Mouse (Mus musculus): ENCODE data around the gene Tomm7. TPM values are rescaled to one million over a fixed set of nuclear protein-coding genes. Genes with fewer than 3 reads are reported as not detected.
"Not testable (repeated sequence)": the region's sequence is repeated elsewhere in the genome, so short reads cannot be mapped to it uniquely, and the experiment has no call there.

Gene Tomm7
- 213 and 234 TPM in 2 replicates for polyA plus RNA-seq (2012; ENCODE audit: insufficient read depth, insufficient read length, missing spikeins)

DNA sequence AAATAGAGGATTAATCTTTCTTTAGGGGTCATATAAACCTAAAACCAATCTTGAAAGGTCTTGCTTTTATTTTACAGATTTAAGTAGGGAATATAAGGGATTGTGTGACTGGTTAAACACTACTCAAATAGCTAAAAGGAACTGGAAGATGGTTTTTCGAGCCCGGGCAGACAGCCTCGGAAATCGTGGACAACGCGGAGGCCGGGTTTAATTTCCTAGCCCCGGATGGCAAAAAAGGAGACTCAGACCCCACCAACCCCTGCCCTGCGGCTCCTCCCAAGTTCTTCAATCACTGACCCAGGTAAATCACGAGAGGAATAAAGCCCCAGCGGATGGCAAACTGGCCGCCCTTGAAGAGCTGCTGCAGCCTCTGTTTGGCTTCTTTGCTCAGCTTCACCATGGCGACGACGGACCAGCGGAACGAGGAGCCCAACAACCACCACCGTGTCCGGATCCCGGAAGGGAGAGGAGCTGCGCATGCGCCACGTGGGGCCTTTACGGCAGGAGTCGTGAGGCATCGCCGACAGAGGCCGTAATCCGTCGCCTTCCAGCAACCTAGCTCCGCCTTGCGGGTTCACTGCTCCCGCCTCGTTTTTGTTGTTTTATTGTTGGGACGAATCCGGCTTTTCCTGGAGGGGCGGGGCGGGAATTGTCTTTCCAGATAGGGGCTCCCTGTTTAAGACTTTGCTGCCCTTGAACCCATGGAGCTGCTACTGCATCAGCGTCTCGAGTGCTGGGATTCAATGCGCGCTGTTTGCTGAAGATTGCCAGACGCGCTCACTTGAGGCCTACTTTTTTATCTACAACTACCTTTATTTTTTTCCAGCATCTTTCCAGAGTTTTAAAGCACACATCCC, at the start of gene Tomm7:
Gene Tomm7 (minus strand): TSS at position 488 of the 857 bp plus-strand sequence.
- Histone ChIP-seq H3K27ac (replicated peaks; ENCODE audit: low read depth, low read length) (peak within 1 kb of the TSS; percentile 81), H3K4me3 (ENCODE audit: insufficient read depth, low read depth, low read length) (peak within 1 kb of the TSS; percentile 86), H3K4me1 (ENCODE audit: control insufficient read depth, insufficient read depth, insufficient read length, low read length) (0 out of 2 replicates have a peak, but pooled peaks cover 3% of the 10 kb centered on the region)

DNA sequence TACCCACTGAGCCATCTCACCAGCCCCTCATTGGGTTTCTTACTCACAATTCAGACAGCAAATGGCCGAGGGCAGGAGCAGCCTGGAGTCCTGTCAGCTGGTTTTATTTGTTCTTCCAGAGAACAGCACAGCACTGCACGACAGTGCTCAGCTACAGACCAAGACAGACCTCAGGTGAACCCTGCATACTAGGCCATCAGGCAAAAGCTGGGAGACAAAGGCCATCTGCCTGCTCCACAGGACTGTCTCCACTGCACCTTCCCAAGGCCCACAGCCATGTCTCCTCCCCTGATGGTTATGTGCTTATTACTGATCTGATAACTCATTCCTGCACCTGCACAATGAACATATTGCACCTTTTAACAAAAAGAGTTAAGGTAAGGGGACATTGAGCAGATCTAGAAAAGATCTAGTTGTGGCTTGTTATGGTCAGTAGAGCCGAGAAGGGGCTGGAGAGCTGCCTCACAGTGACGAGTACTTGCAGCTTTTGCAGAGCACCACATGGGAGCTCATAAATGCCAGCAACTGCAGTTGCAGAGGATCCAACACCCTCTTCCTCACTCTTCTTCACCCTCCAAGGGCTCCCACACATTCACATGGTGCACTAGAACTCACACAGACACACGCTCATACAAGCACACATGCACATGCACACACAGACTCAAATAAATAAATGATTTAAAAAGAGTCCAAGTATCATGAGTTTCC, 49.3 kb upstream of the Tomm7 start:
- H3K27ac ChIP-seq (replicated peaks; ENCODE audit: low read depth, low read length) = no peak overlapping the region
- H3K4me1 ChIP-seq (ENCODE audit: control insufficient read depth, insufficient read depth, insufficient read length, low read length) = no peaks in the 10 kb centered on the region; the same call in 1 of the 2 replicates
- no peak overlapping the region for H3K4me3 ChIP-seq (ENCODE audit: insufficient read depth, low read depth, low read length)

DNA sequence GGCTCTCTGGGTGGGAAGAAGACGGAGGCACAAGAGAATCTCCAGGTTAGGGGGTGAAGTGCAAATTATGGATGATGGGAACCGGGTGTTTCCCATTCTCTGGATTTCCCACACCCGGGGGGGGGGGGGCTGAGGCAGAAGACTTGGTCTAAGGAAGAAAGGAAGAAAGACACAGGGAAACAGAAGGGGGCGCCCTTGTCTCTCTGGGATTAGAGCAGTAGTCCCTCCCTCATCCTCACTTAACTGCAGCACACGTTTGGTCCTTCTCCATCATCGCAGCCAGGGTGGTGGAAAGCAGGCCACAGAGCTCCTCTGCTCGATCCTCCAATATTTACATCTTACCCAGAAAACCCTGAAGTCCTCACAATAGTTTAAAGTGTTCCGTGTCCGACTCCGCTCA, 46.8 kb upstream of the Tomm7 start:
- H3K4me1 ChIP-seq (ENCODE audit: control insufficient read depth, insufficient read depth, insufficient read length, low read length) = no peaks in the 10 kb centered on the region; the same call in 1 of the 2 replicates
- no peak overlapping the region for H3K4me3 ChIP-seq (ENCODE audit: insufficient read depth, low read depth, low read length)
- no peak overlapping the region for H3K27ac ChIP-seq (replicated peaks; ENCODE audit: low read depth, low read length)

DNA sequence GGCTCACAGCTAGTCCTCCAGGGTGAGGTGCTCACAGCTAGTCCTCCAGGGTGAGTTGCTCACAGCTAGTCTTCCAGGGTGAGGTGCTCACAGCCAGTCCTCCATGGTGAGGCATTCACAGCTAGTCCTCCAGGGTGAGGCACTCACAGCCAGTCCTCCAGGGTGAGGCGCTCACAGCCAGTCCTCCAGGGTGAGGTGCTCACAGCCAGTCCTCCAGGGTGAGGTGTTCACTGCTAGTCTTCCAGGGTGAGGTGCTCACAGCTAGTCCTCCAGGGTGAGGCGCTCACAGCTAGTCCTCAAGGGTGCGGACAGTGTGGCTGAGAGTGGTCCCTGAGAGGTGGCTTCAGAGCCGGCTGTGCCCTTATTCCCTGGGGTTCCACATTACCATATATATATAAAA, 45.5 kb upstream of the Tomm7 start:
- no peaks in the 10 kb centered on the region; the same call in 1 of the 2 replicates for H3K4me1 ChIP-seq (ENCODE audit: control insufficient read depth, insufficient read depth, insufficient read length, low read length)
- no peak overlapping the region for H3K27ac ChIP-seq (replicated peaks; ENCODE audit: low read depth, low read length)
- no peak overlapping the region for H3K4me3 ChIP-seq (ENCODE audit: insufficient read depth, low read depth, low read length)

DNA sequence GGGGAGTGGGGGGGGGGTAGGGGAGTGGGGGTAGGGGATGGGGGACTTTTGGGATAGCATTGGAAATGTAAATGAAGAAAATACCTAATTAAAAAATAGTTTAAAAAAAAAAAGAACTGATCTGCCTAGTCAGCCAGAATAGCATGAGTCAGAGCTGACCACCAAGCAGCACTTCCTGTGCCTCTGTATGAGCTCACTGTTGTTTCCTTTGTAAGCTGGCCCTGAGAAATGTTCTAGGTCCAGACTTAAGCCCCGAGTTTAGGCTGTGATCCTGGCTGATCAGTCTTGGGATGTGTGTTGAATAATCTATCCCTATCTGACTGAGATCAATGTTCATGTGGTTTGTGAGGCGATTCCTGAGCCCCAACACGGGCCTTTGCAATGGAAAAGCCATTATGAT, 43.1 kb upstream of the Tomm7 start:
- Histone ChIP-seq H3K4me1 (ENCODE audit: control insufficient read depth, insufficient read depth, insufficient read length, low read length) (no peaks in the 10 kb centered on the region), H3K27ac (replicated peaks; ENCODE audit: low read depth, low read length) (peak overlapping the region; percentile 89), H3K4me3 (ENCODE audit: insufficient read depth, low read depth, low read length) (no peak overlapping the region)

DNA sequence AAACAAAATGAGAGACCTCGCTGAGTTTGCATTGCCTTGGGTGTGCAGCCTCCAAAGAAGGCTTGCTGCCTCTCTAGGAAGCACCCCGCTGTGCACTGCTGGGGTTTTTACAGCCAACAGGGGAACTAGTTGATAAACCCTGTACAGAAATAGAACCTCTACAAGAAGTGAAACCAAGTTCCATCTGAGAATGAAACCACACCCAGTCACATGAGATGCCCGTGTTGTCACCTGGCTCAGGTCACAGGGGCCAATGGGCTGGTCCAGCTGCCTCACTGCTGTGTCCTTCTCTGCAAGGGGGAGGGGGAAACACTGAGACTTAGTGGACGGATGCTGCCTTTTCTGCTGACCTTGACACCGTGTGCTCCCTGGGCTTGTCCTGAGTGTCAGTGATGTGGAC, 30.5 kb upstream of the Tomm7 start:
- Histone ChIP-seq H3K4me3 (ENCODE audit: insufficient read depth, low read depth, low read length) (no peak overlapping the region), H3K27ac (replicated peaks; ENCODE audit: low read depth, low read length) (no peak overlapping the region), H3K4me1 (ENCODE audit: control insufficient read depth, insufficient read depth, insufficient read length, low read length) (peaks cover 2% of the 10 kb centered on the region; the same call in 1 of the 2 replicates)

DNA sequence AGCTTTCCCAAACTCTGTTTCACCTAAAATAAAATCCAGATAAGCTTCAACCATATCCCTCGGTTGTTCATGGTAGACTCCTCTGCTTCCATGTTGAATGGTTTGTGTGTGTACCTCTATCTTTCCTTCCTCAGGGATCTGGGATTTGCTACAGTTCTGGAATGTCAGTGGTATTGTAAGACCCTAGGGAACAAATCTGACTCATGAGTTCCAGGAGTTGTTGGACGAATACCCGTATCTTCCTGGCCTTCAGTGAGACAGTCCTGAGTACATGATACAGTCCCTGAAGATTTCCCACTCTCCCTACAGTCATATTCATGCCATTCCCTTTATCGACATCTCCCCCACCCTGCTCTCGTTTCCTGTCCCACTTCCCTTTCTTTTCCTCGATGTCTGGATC, 28.6 kb upstream of the Tomm7 start:
- no peak overlapping the region for H3K27ac ChIP-seq (replicated peaks; ENCODE audit: low read depth, low read length)
- H3K4me3 ChIP-seq (ENCODE audit: insufficient read depth, low read depth, low read length) = no peak overlapping the region
- peaks cover 2% of the 10 kb centered on the region; the same call in 1 of the 2 replicates for H3K4me1 ChIP-seq (ENCODE audit: control insufficient read depth, insufficient read depth, insufficient read length, low read length)

DNA sequence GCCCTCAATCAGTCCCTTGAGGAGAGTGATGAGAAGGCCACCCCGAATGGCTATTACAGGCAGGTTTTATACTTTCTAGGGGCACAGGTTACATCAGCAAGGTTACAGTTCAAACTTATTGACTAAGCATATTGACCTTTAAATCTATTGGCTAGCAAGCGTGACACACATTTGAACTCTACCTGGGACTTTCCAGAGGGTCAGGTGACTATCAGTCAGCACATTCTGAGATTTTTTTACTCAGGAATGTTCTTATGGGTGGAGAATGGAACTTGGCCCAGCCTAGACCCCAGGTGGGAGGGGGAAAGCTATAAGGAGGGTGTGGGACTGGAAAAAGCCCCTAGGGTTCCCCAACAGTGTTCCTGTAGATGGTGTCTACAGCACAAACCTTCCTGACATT, 27.4 kb upstream of the Tomm7 start:
- H3K4me1 ChIP-seq (ENCODE audit: control insufficient read depth, insufficient read depth, insufficient read length, low read length); H3K27ac ChIP-seq (replicated peaks; ENCODE audit: low read depth, low read length); H3K4me3 ChIP-seq (ENCODE audit: insufficient read depth, low read depth, low read length): not testable (repeated sequence)

DNA sequence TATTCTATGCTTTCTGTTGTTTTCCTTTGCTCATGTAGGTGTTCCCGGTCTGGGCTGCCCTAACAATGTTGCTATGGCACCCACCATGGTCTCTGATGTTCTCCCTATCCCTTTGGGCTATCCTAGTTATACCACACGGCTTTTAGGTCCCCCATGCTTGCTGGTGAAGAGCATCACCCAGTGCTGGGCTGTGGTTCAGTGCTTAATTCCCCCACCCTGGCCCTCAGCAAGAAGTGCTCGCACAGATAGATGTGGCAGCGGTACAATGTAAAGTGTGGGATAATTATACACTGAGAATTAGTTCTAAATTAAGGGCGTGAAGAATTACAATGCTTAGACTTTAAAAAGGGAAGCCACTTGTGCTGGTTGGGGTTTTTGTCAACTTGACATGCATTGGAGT, 22.0 kb upstream of the Tomm7 start:
- Histone ChIP-seq H3K27ac (replicated peaks; ENCODE audit: low read depth, low read length) (no peak overlapping the region), H3K4me3 (ENCODE audit: insufficient read depth, low read depth, low read length) (no peak overlapping the region), H3K4me1 (ENCODE audit: control insufficient read depth, insufficient read depth, insufficient read length, low read length) (peaks cover 5% of the 10 kb centered on the region; the same call in 1 of the 2 replicates)

DNA sequence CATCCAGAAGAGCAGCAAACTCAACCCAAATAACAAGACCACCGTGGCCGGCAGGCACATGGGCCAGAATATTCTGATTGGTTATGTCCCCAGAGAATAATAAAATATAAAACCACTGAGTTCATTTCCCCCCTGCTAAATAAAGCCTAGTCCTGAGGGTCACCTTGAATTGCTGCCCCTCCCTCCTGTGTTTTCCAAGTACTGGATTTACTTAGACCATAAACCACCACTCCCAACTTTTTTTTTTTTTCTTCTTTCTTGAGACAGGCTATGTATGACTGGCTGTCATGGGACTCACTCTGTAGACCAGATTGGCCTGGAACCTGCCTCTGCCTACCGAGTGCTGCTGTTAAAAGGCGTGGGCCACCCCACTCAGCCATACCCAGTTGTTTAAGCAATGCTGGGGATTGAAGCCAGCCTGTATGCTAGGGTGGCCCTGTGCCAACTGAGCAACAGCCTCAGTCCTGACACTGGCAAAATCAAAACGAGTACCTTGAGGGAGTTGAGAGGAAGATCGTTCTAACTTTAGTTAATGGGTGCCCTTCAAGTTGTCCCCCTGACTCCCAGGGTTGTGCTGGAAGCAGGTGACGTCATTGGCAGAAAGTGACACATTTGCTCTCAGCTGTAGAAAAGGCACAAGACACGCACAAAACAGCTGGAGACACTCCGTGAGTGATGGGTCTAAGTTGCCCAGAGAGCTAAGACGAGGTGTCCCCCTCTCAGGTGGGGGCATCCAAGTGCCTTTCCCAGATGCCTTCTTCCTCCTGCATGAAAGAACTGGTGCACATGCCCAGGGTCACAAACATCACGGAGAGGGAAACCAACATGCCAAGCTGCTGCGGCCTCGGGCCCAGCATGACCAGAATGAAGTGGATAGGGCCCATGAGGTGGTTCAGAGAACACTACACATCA, 20.3 kb upstream of the Tomm7 start:
- H3K27ac ChIP-seq (replicated peaks; ENCODE audit: low read depth, low read length) = no peak overlapping the region
- no peak overlapping the region for H3K4me3 ChIP-seq (ENCODE audit: insufficient read depth, low read depth, low read length)
- H3K4me1 ChIP-seq (ENCODE audit: control insufficient read depth, insufficient read depth, insufficient read length, low read length) = peaks cover 5% of the 10 kb centered on the region; the same call in 1 of the 2 replicates

DNA sequence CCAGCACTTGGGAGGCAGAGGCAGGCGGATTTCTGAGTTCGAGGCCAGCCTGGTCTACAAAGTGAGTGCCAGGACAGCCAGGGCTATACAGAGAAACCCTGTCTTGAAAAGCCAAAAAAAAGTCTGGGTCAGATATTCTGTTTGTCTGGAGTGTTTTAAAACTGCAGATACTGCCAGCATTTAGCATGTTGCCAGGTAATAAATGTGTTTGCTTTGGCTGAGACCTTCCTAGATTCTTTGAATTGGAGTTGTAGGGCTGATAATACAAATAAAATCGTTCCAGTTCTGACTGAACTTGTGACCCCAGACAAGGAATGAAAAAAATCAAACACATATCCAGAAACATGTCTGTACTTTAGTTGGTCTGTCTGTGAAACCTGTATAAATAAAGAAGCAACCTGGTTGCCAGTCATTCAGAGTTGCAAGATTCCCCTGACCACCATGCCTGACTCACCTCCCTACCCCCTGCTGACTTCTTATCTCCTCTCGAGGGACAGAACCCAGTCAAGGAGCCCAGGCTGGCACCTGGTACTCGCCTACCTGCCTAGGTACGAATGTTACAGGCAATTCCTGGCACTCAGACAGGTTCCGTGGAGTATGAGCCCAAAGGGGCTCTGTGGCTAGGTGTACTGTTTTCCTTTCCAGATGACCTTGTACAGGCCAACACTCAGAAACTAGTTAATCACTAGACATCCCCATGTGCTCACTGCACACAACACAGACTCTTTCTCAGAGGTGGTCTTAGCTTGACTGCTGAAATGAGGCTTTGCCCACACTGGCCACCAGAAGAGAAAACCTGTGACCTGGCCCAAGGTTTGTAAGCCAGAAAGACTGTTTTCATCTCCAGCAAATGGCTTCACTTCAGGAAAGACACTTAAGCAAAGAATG, 19.4 kb upstream of the Tomm7 start:
- no peak overlapping the region for H3K4me3 ChIP-seq (ENCODE audit: insufficient read depth, low read depth, low read length)
- H3K4me1 ChIP-seq (ENCODE audit: control insufficient read depth, insufficient read depth, insufficient read length, low read length) = peaks cover 5% of the 10 kb centered on the region; the same call in 1 of the 2 replicates
- H3K27ac ChIP-seq (replicated peaks; ENCODE audit: low read depth, low read length) = no peak overlapping the region

DNA sequence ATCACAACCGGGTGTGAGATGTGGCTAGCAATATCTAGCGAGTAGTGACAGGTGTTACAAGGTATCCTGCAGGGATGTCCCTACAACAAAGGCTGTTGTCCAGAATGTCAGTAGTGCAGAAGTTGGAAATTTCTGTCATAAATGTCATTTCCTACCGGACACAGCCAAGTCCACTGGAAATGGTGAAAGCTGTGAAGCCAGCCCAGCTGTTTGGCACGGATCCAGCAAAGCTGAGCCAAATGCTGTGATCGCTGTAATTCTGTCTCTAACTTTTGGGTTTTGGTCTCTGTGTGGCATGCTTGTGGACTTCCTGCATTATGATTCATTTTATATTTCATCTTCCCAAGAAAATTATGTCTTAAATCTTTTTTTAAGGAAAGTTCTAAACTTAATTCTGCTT, 18.3 kb upstream of the Tomm7 start:
- H3K4me1 ChIP-seq (ENCODE audit: control insufficient read depth, insufficient read depth, insufficient read length, low read length) = peaks cover 5% of the 10 kb centered on the region; the same call in 1 of the 2 replicates
- H3K27ac ChIP-seq (replicated peaks; ENCODE audit: low read depth, low read length) = no peak overlapping the region
- no peak overlapping the region for H3K4me3 ChIP-seq (ENCODE audit: insufficient read depth, low read depth, low read length)

DNA sequence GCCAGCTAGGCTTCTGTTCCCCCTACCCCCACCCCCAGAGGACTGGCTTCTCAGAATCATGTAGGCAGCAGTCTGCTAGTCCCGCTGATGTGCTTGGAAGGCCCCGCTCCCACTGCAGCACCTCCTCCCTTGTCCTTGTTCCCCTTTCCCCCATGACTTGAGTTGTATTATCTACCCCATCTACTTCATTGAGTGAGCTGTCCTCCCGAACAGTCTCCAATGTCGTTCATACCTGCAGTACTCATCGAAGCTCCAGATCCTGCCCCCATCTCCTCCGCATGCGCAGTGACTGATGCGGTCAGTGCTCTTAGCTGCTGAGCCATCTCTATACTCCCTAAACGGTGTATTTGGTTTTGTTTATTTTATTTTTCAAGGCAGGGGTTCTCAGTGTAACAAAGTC, 17.8 kb upstream of the Tomm7 start:
- Histone ChIP-seq H3K4me1 (ENCODE audit: control insufficient read depth, insufficient read depth, insufficient read length, low read length) (peaks cover 5% of the 10 kb centered on the region; the same call in 1 of the 2 replicates), H3K27ac (replicated peaks; ENCODE audit: low read depth, low read length) (no peak overlapping the region), H3K4me3 (ENCODE audit: insufficient read depth, low read depth, low read length) (no peak overlapping the region)

DNA sequence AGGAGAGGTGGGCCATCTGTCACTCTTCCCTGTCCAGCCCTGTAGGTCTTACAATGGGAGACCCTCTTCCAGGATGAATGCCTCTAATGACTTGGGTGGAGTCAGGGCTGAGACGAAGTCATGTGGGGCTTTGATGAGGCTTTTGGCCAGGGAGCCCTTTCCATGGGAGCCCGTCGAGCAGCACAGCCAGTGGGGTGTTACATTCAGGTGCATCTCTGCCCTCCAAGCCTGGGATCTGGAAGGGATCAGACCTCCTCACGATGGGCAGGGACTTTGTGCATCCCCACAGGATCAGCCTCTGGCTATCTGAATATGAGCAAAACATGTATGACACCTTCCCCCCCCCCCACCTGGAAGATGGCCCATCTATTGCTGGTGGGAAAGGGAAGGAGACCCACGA, 15.9 kb upstream of the Tomm7 start:
- Histone ChIP-seq H3K4me1 (ENCODE audit: control insufficient read depth, insufficient read depth, insufficient read length, low read length) (peaks cover 5% of the 10 kb centered on the region; the same call in 1 of the 2 replicates), H3K27ac (replicated peaks; ENCODE audit: low read depth, low read length) (no peak overlapping the region), H3K4me3 (ENCODE audit: insufficient read depth, low read depth, low read length) (no peak overlapping the region)
